Mouse (Mus musculus) granulocyte monocyte progenitor cell, adult 5-6 weeks (primary cell): ENCODE measurements around the gene Gm2030. TPM values are rescaled to one million over a fixed set of nuclear protein-coding genes. Genes with fewer than 3 reads are reported as not detected.
"Not testable (repeated sequence)": the region's sequence is repeated elsewhere in the genome, so short reads cannot be mapped to it uniquely, and the experiment has no call there.

Experiments used
- ATAC-seq: replicated peaks from 2 replicates; pipeline ENCODE4 v1.8.0; 2016; ENCODE audit warnings: mild to moderate bottlenecking, moderate TSS enrichment, inconsistent platforms; ENCODE audit not compliant: poor library complexity, severe bottlenecking
- total RNA-seq, 2 experiments: library from RNA; stranded (forward) in 1 of 2; stranded (reverse) in 1 of 2; fragments of 200-712, 200-1000 nt in 1 of 2; fragments of >200 nt in 1 of 2; fragmentation: Nextera tagmentation in 1 of 2; gene quantifications; 2 replicates each; pipeline ENCODE4 v1.2.3; 2014 to 2017

The Gm2030 gene
- total RNA-seq (2014; fragmentation: Nextera tagmentation) (not detected in 2 replicates), total RNA-seq (2017) (not detected in 2 replicates)

- ATAC-seq: not testable (repeated sequence)
These were observed at the start of gene Gm2030 for GRCm38 (mm10) chrX:26309944-26310343. Gene Gm2030, minus strand, starts transcription at chrX:26310044.

Other genes with a start within 250 kb of the Gm2030 start
- not detected in 2 replicates for gene Gm2012, start 78.7 kb downstream of the Gm2030 start, total RNA-seq (2014; fragmentation: Nextera tagmentation)
- not detected in 2 replicates for gene Gm2012, start 78.7 kb downstream of the Gm2030 start, total RNA-seq (2017)
- gene Slx, start 235.5 kb upstream of the Gm2030 start, total RNA-seq (2014; fragmentation: Nextera tagmentation): not detected in 2 replicates
- gene Slx, start 235.5 kb upstream of the Gm2030 start, total RNA-seq (2017): not detected in 2 replicates